ENCODE assay signal across 30 mouse cellular contexts in genomic region chr9:103036971-103037391, GRCm38 (mm10). TPM values are rescaled to one million over a fixed set of nuclear protein-coding genes. Genes with fewer than 3 reads are reported as not detected.
DNase-seq lines count a peak whose midpoint lies in the region; ATAC-seq and TF ChIP-seq lines count a peak whose summit lies in the region.
"Had no signal": no experiment of that assay in that cellular context is flagged by ENCODE, and none has a peak within 500 bp of the region (broad histone marks: within the 10 kb centered on the region; RNA-seq: fewer than 3 reads in every experiment).

No protein-coding gene starts in this region.

- H3K4me1 ChIP-seq in liver, adult 2 months (ENCODE audit: control insufficient read depth, insufficient read depth, low read length): peaks cover 16% of the 10 kb centered on the region; the same call in 1 of the 2 replicates
- no peaks in the 10 kb centered on the region for H3K4me1 ChIP-seq in liver, embryonic 12.5 days
- peaks cover 13% of the 10 kb centered on the region for H3K4me1 ChIP-seq in lung, embryonic 16.5 days (replicated peaks; ENCODE audit: control insufficient read depth, insufficient read depth, low read length)
- H3K4me1 ChIP-seq: embryonic facial prominence, embryonic 12.5 days; forebrain, embryonic 15.5 days; hindbrain, embryonic 15.5 days; midbrain, embryonic 13.5 days; neural tube, embryonic 13.5 days had no signal

- intact Hi-C loops in heart, postnatal 14 days (cut with DNase I): no loop called here

- H3K27me3 ChIP-seq in liver, adult 2 months (ENCODE audit: control insufficient read depth, insufficient read depth, low read length): no peaks in the 10 kb centered on the region
- 0 out of 2 replicates have a peak, but pooled peaks cover 6% of the 10 kb centered on the region for H3K27me3 ChIP-seq in liver, embryonic 12.5 days (replicated peaks)
- no peaks in the 10 kb centered on the region for H3K27me3 ChIP-seq in lung, embryonic 16.5 days (ENCODE audit: control insufficient read depth, insufficient read depth, low read depth, low read length)
- H3K27me3 ChIP-seq: embryonic facial prominence, embryonic 12.5 days; forebrain, embryonic 15.5 days; hindbrain, embryonic 15.5 days; midbrain, embryonic 13.5 days; neural tube, embryonic 13.5 days had no signal

- WGBS in liver, adult 2 months: 71% methylated on average over 8 of the region's 8 CpGs
- 46% methylated on average over 8 of the region's 8 CpGs for WGBS in liver, embryonic 12.5 days (ENCODE audit: insufficient replicate concordance)
- WGBS in lung, embryonic 16.5 days: 63% methylated on average over 8 of the region's 8 CpGs

- peak; percentile 92 for DNase-seq in heart, adult 11 months
- DNase-seq in heart, postnatal 14 days: no peak
- peak; percentile 14 for DNase-seq in liver, adult 2 months (ENCODE audit: extremely low read depth, low read depth, low spot score)
- DNase-seq in lung, postnatal 36 days: peak; percentile 74
- no peak for DNase-seq in cerebellum, adult 18-20 months
- no peak for DNase-seq in cerebellum, adult 8-10 months
- DNase-seq: adrenal gland, adult 8-10 months; cerebellum, adult 9-11 months; embryo, embryonic 11 days; gastrocnemius, adult 2 months; gastrocnemius, postnatal 36 days; kidney, adult 11 months; layer of hippocampus, postnatal 36 days; left cerebral cortex, postnatal 4 days; right cerebral cortex, postnatal 4 days; thymus, adult 2 months; thymus, postnatal 36 days had no signal

- no peaks in the 10 kb centered on the region for H3K9me3 ChIP-seq in liver, embryonic 12.5 days (replicated peaks)
- H3K9me3 ChIP-seq in lung, embryonic 16.5 days (ENCODE audit: control insufficient read depth, low read length): no peaks in the 10 kb centered on the region
- H3K9me3 ChIP-seq: embryonic facial prominence, embryonic 12.5 days; forebrain, embryonic 15.5 days; hindbrain, embryonic 15.5 days; kidney, embryonic 15.5 days; midbrain, embryonic 13.5 days; neural tube, embryonic 13.5 days had no signal

- ATAC-seq in liver, embryonic 12.5 days: no peak
- ATAC-seq in lung, embryonic 16.5 days (ENCODE audit: low read depth): peak; percentile 65
- ATAC-seq: activated CD4-positive, CD25-positive, alpha-beta regulatory T cell, adult 4 months; forebrain, embryonic 15.5 days; inflammation-experienced regulatory T-cells, adult 6 months; midbrain, embryonic 13.5 days had no signal

- no peaks in the 10 kb centered on the region for H3K36me3 ChIP-seq in liver, adult 2 months (ENCODE audit: control insufficient read depth, insufficient read depth, low read length)
- no peaks in the 10 kb centered on the region for H3K36me3 ChIP-seq in liver, embryonic 12.5 days
- no peaks in the 10 kb centered on the region for H3K36me3 ChIP-seq in lung, embryonic 16.5 days (ENCODE audit: control insufficient read depth, insufficient read depth, low read length)
- H3K36me3 ChIP-seq: embryonic facial prominence, embryonic 12.5 days; forebrain, embryonic 15.5 days; hindbrain, embryonic 15.5 days; kidney, embryonic 15.5 days; midbrain, embryonic 13.5 days; neural tube, embryonic 13.5 days had no signal

- peak overlapping the region; percentile 37 for H3K27ac ChIP-seq in liver, adult 2 months (replicated peaks; ENCODE audit: insufficient read depth, low read depth, low read length)
- no peak overlapping the region for H3K27ac ChIP-seq in liver, embryonic 12.5 days
- peak overlapping the region; percentile 73 for H3K27ac ChIP-seq in lung, embryonic 16.5 days (ENCODE audit: low read length)
- H3K27ac ChIP-seq: embryonic facial prominence, embryonic 12.5 days; forebrain, embryonic 15.5 days; gastrocnemius, adult 2 months; hindbrain, embryonic 15.5 days; kidney, embryonic 15.5 days; macrophage; midbrain, embryonic 13.5 days; neural tube, embryonic 13.5 days had no signal

- no peak overlapping the region for H3K4me3 ChIP-seq in liver, adult 2 months (ENCODE audit: insufficient read depth, low read depth, low read length)
- no peak overlapping the region for H3K4me3 ChIP-seq in liver, embryonic 12.5 days
- no peak overlapping the region for H3K4me3 ChIP-seq in lung, embryonic 16.5 days (ENCODE audit: low read length)
- H3K4me3 ChIP-seq: embryonic facial prominence, embryonic 12.5 days; forebrain, embryonic 15.5 days; gastrocnemius, adult 2 months; hindbrain, embryonic 15.5 days; kidney, embryonic 15.5 days; midbrain, embryonic 13.5 days; neural tube, embryonic 13.5 days had no signal

- no peak overlapping the region for H3K9ac ChIP-seq in liver, adult 2 months (ENCODE audit: low read depth, low read length)
- no peak overlapping the region for H3K9ac ChIP-seq in liver, embryonic 12.5 days
- H3K9ac ChIP-seq in lung, embryonic 16.5 days (ENCODE audit: low read length): no peak overlapping the region
- H3K9ac ChIP-seq: embryonic facial prominence, embryonic 12.5 days; forebrain, embryonic 15.5 days; hindbrain, embryonic 15.5 days; kidney, embryonic 15.5 days; midbrain, embryonic 13.5 days; neural tube, embryonic 13.5 days had no signal

- no peak for TF ChIP-seq POLR2A in liver, adult 2 months (IDR thresholded peaks at IDR 0.05; ENCODE audit: extremely low read depth, insufficient read depth, low read length)

- peaks cover 10% of the 10 kb centered on the region; the same call in 1 of the 2 replicates for H3K79me2 ChIP-seq in liver, adult 2 months (ENCODE audit: control insufficient read depth, insufficient read depth, low read length)

- H3K4me2 ChIP-seq in liver, embryonic 12.5 days: no peak overlapping the region
- no peak overlapping the region for H3K4me2 ChIP-seq in lung, embryonic 16.5 days (ENCODE audit: low read depth, low read length)
- H3K4me2 ChIP-seq: embryonic facial prominence, embryonic 12.5 days; forebrain, embryonic 15.5 days; hindbrain, embryonic 15.5 days; kidney, embryonic 15.5 days; midbrain, embryonic 13.5 days; neural tube, embryonic 13.5 days had no signal

- TF ChIP-seq CTCF in liver, adult 2 months (IDR thresholded peaks at IDR 0.05; ENCODE audit: low read depth, low read length): no peak

RNA-seq across cellular contexts. Expression of gene Slco2a1, which starts 48.5 kb away (rescaled TPM):
- total RNA-seq in heart, postnatal 14 days (2021): 1 to 10 TPM; 7.0 to 8.6 TPM
- 8.9 and 20.7 TPM in 2 replicates for total RNA-seq in liver, adult 2 months (2014; rRNA removed)
- 43.1 and 55.5 TPM in 2 replicates for polyA plus RNA-seq in liver, adult 2 months (2012; rRNA removed)
- 1.6 and 1.7 TPM in 2 replicates for polyA plus RNA-seq in liver, embryonic 12.5 days (2016; fragmentation: Nextera tagmentation; extraction: Ambion mirVana)
- polyA plus RNA-seq in lung, embryonic 16.5 days (2015; fragmentation: Nextera tagmentation; extraction: Ambion mirVana): 21.0 and 21.4 TPM in 2 replicates
- total RNA-seq: CH12.LX; megakaryocyte-erythroid progenitor cell, adult 5-6 weeks had no signal
- polyA plus RNA-seq: macrophage had no signal

Comparison
In these comparisons a context has a peak if more than half of its experiments do, and no peak if none do; other contexts are left out.
1. DNase-seq: peak in heart, adult 11 months (single experiment), liver, adult 2 months (single experiment) and lung, postnatal 36 days (single experiment); none in heart, postnatal 14 days (0 of 2), cerebellum, adult 18-20 months (0 of 2) and cerebellum, adult 8-10 months (single experiment).